Mouse (Mus musculus): ENCODE data around the gene Fibin. TPM values are rescaled to one million over a fixed set of nuclear protein-coding genes. Genes with fewer than 3 reads are reported as not detected.

Fibin gene
- total RNA-seq, 2 experiments from 2014 or later, result 5.4 to 9.9 TPM

GRCm38 (mm10) chr2:110316116-110316883 lies 46.7 kb downstream of the Fibin start:
- intact Hi-C loops (cut with DNase I), result no loop called here
- no peak for DNase-seq (ENCODE audit: low spot score)

- intact Hi-C loops (cut with DNase I), result no loop called here
- peak; percentile 8 for DNase-seq (ENCODE audit: low spot score)
These were observed 48.4 kb downstream of the Fibin start, which contains the start of gene Bbox1 for GRCm38 (mm10) chr2:110314509-110315155. Gene Bbox1 (minus strand): TSS chr2:110314560.

DNA sequence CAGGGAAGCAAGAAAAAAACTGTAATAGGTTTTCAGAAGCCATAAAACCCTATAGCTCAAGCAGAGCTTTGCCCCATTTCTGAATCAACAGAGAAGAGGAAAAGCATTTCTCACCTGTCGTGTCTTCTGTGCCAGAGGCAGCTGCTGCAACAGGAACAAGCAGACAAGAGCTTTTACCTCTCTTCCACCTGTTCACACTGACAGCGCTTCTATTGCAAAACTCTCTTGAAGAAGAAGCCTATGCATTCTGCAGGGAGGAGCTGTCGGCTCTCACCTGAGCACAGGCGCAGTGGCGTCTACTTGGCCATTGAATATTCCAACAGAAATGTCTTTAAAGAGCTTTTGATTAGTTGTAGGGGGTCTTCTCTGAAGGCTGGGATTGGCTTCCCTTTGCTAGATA lies 48.9 kb downstream of the Fibin start:
- intact Hi-C loops (cut with DNase I), result no loop called here
- DNase-seq (ENCODE audit: low spot score), result no peak

GRCm38 (mm10) chr2:110313305-110313824 lies 49.6 kb downstream of the Fibin start:
- DNase-seq (ENCODE audit: low spot score), result no peak
- intact Hi-C loops (cut with DNase I), result no loop called here

Other genes with a start within 250 kb of the Fibin start
- gene Bbox1, start 48.6 kb downstream of the Fibin start, total RNA-seq (2021), result under 1 TPM in 1 of 2 experiments, not detected in 1; 0.23 TPM
- gene Slc5a12, start 234.1 kb upstream of the Fibin start, total RNA-seq (2021), result not detected

All from heart, postnatal 25 days (tissue).